Mouse (Mus musculus) liver (tissue): ENCODE measurements around the gene Adgrl3.

Experiments
- DNase-seq: peaks from one replicate; pipeline ENCODE4 v3.0.0-alpha.2; 2020; ENCODE audit warnings: mixed read lengths

Gene Adgrl3

GRCm38 (mm10) chr5:81676896-81677295 lies 657.0 kb downstream of the Adgrl3 start:
- no peak for DNase-seq

GRCm38 (mm10) chr5:81686206-81686605 lies 666.3 kb downstream of the Adgrl3 start:
- no peak for DNase-seq

GRCm38 (mm10) chr5:81686845-81687244 lies 666.9 kb downstream of the Adgrl3 start:
- DNase-seq: no peak

GRCm38 (mm10) chr5:81729620-81730019 lies 709.7 kb downstream of the Adgrl3 start:
- no peak for DNase-seq

GRCm38 (mm10) chr5:81736008-81736407 lies 716.1 kb downstream of the Adgrl3 start:
- DNase-seq: no peak

GRCm38 (mm10) chr5:81738286-81739032 lies 718.5 kb downstream of the Adgrl3 start:
- no peak for DNase-seq

GRCm38 (mm10) chr5:81752426-81752825 lies 732.5 kb downstream of the Adgrl3 start:
- no peak for DNase-seq

- no peak for DNase-seq
Measured at GRCm38 (mm10) chr5:81755711-81756110, 735.8 kb downstream of the Adgrl3 start.

GRCm38 (mm10) chr5:81757093-81757725 lies 737.3 kb downstream of the Adgrl3 start:
- DNase-seq: no peak

GRCm38 (mm10) chr5:81776234-81776633 lies 756.3 kb downstream of the Adgrl3 start:
- no peak for DNase-seq

- DNase-seq: no peak
Measured at GRCm38 (mm10) chr5:81776746-81777145, 756.8 kb downstream of the Adgrl3 start.

- no peak for DNase-seq
Measured at GRCm38 (mm10) chr5:81784770-81785169, 764.8 kb downstream of the Adgrl3 start.

GRCm38 (mm10) chr5:81790710-81791109 lies 770.8 kb downstream of the Adgrl3 start:
- no peak for DNase-seq

- no peak for DNase-seq
Measured at GRCm38 (mm10) chr5:81794125-81794524, 774.2 kb downstream of the Adgrl3 start.

- no peak for DNase-seq
Measured at GRCm38 (mm10) chr5:81794601-81795000, 774.7 kb downstream of the Adgrl3 start.

GRCm38 (mm10) chr5:81796128-81796527 lies 776.2 kb downstream of the Adgrl3 start:
- DNase-seq: no peak

GRCm38 (mm10) chr5:81810966-81811365 lies 791.0 kb downstream of the Adgrl3 start:
- DNase-seq: no peak

- DNase-seq: no peak
Measured at GRCm38 (mm10) chr5:81832076-81832475, 812.1 kb downstream of the Adgrl3 start.

GRCm38 (mm10) chr5:81832679-81833078 lies 812.7 kb downstream of the Adgrl3 start:
- no peak for DNase-seq

GRCm38 (mm10) chr5:81837860-81838259 lies 817.9 kb downstream of the Adgrl3 start:
- no peak for DNase-seq

GRCm38 (mm10) chr5:81843798-81844197 lies 823.9 kb downstream of the Adgrl3 start:
- no peak for DNase-seq

- no peak for DNase-seq
Measured at GRCm38 (mm10) chr5:81870336-81870735, 850.4 kb downstream of the Adgrl3 start.
